Comparison of ENCODE assay signal across 17 mouse cellular contexts in genomic region chr8:118114253-118114652, GRCm38 (mm10).
DNase-seq lines count a peak whose midpoint lies in the region; ATAC-seq and TF ChIP-seq lines count a peak whose summit lies in the region.
"Had no signal": no experiment of that assay in that cellular context is flagged by ENCODE, and none has a peak within 500 bp of the region (broad histone marks: within the 10 kb centered on the region; RNA-seq: fewer than 3 reads in every experiment).

No protein-coding gene starts in this region.

- no peaks in the 10 kb centered on the region for H3K27me3 ChIP-seq in forebrain, embryonic 12.5 days
- no peaks in the 10 kb centered on the region for H3K27me3 ChIP-seq in forebrain, embryonic 16.5 days (replicated peaks; ENCODE audit: control insufficient read depth, insufficient read depth, low read length)
- no peaks in the 10 kb centered on the region for H3K27me3 ChIP-seq in forebrain, embryonic 15.5 days
- H3K27me3 ChIP-seq: embryonic facial prominence, embryonic 12.5 days; limb, embryonic 13.5 days had no signal

- H3K36me3 ChIP-seq in forebrain, embryonic 12.5 days (replicated peaks) = no peaks in the 10 kb centered on the region
- no peaks in the 10 kb centered on the region for H3K36me3 ChIP-seq in forebrain, embryonic 16.5 days (ENCODE audit: control insufficient read depth, insufficient read depth)
- H3K36me3 ChIP-seq in forebrain, embryonic 15.5 days = no peaks in the 10 kb centered on the region
- H3K36me3 ChIP-seq: embryonic facial prominence, embryonic 12.5 days; limb, embryonic 13.5 days had no signal

- TF ChIP-seq CTCF in left cerebral cortex, adult 2 months (IDR thresholded peaks at IDR 0.05) = no peak

- no peak overlapping the region for H3K27ac ChIP-seq in forebrain, embryonic 12.5 days
- no peak overlapping the region for H3K27ac ChIP-seq in forebrain, embryonic 16.5 days (ENCODE audit: low read length)
- no peak overlapping the region for H3K27ac ChIP-seq in left cerebral cortex, adult 2 months
- no peak overlapping the region for H3K27ac ChIP-seq in forebrain, embryonic 15.5 days (replicated peaks)
- H3K27ac ChIP-seq: embryonic facial prominence, embryonic 12.5 days; limb, embryonic 13.5 days; liver, embryonic 14.5 days had no signal

- H3K4me1 ChIP-seq in forebrain, embryonic 12.5 days = peaks cover 8% of the 10 kb centered on the region; the same call in 1 of the 2 replicates
- peaks cover 9% of the 10 kb centered on the region for H3K4me1 ChIP-seq in forebrain, embryonic 16.5 days (replicated peaks; ENCODE audit: control insufficient read depth, insufficient read depth, low read length)
- H3K4me1 ChIP-seq in forebrain, embryonic 15.5 days = peaks cover 10% of the 10 kb centered on the region
- H3K4me1 ChIP-seq: embryonic facial prominence, embryonic 12.5 days had no signal

- WGBS in forebrain, embryonic 12.5 days = 52% methylated on average over 8 of the region's 8 CpGs
- 31% methylated on average over 8 of the region's 8 CpGs for WGBS in forebrain, embryonic 16.5 days
- 29% methylated on average over 8 of the region's 8 CpGs for WGBS in forebrain, embryonic 15.5 days

- DNase-seq in left cerebral cortex, adult 2 months (ENCODE audit: extremely low spot score in 1 of 2, low spot score in 2 of 2) = no peak
- DNase-seq in left cerebral cortex, postnatal 36 days (ENCODE audit: low spot score in 2 of 2) = no peak
- DNase-seq in brain, adult 2 months (ENCODE audit: low read depth, low spot score) = peak; percentile 28
- DNase-seq in spleen, postnatal 36 days (ENCODE audit: low spot score in 2 of 2) = no peak
- DNase-seq in spleen, postnatal 10 days (ENCODE audit: low spot score in 2 of 2) = no peak
- DNase-seq: adrenal gland, postnatal 36 days; heart, adult 11 months; heart, postnatal 4 days; right cerebral cortex, postnatal 14 days; thymus, postnatal 36 days had no signal

- no peaks in the 10 kb centered on the region for H3K9me3 ChIP-seq in forebrain, embryonic 12.5 days
- no peaks in the 10 kb centered on the region for H3K9me3 ChIP-seq in forebrain, embryonic 16.5 days (ENCODE audit: control insufficient read depth, low read length)
- no peaks in the 10 kb centered on the region for H3K9me3 ChIP-seq in forebrain, embryonic 15.5 days
- H3K9me3 ChIP-seq: embryonic facial prominence, embryonic 12.5 days; limb, embryonic 13.5 days had no signal

- intact Hi-C loops in left cerebral cortex, adult 2 months (cut with DNase I) = no loop called here
- intact Hi-C loops in left cerebral cortex, postnatal 36 days (cut with DNase I) = no loop called here

- ATAC-seq in forebrain, embryonic 12.5 days (ENCODE audit: low FRiP score) = 0 out of 2 replicates have a peak, but pooled peaks have one; percentile 41
- no peak; the same call in 1 of the 2 replicates for ATAC-seq in forebrain, embryonic 16.5 days
- no peak for ATAC-seq in forebrain, embryonic 15.5 days (replicated peaks)
- ATAC-seq: intestine, postnatal 0 days had no signal

- no peak overlapping the region for H3K9ac ChIP-seq in forebrain, embryonic 12.5 days
- no peak overlapping the region for H3K9ac ChIP-seq in forebrain, embryonic 16.5 days (replicated peaks; ENCODE audit: low read depth, low read length)
- H3K9ac ChIP-seq in forebrain, embryonic 15.5 days (replicated peaks) = no peak overlapping the region
- H3K9ac ChIP-seq: embryonic facial prominence, embryonic 12.5 days; limb, embryonic 13.5 days; liver, embryonic 14.5 days had no signal

- 0 out of 2 replicates have a peak overlapping the region, but pooled peaks have one; percentile 13 for H3K4me2 ChIP-seq in forebrain, embryonic 12.5 days
- H3K4me2 ChIP-seq in forebrain, embryonic 16.5 days (ENCODE audit: low read length) = no peak overlapping the region
- H3K4me2 ChIP-seq in forebrain, embryonic 15.5 days (replicated peaks) = peak overlapping the region; percentile 2
- H3K4me2 ChIP-seq: embryonic facial prominence, embryonic 12.5 days; limb, embryonic 13.5 days had no signal

- H3K4me3 ChIP-seq in forebrain, embryonic 12.5 days (replicated peaks) = no peak overlapping the region
- no peak overlapping the region for H3K4me3 ChIP-seq in forebrain, embryonic 16.5 days (replicated peaks; ENCODE audit: low read length)
- 0 out of 2 replicates have a peak overlapping the region, but pooled peaks have one; percentile 2 for H3K4me3 ChIP-seq in left cerebral cortex, adult 2 months
- H3K4me3 ChIP-seq in forebrain, embryonic 15.5 days = no peak overlapping the region
- H3K4me3 ChIP-seq: embryonic facial prominence, embryonic 12.5 days; limb, embryonic 13.5 days had no signal
